Mouse (Mus musculus) small intestine, adult 2 months (tissue): Measurements from ENCODE around the gene Flnb.

Experiments used
- CTCF ChIP-seq: fragments of 200-500 bp; IDR thresholded peaks from 2 replicates; pipeline ENCODE4 v1.5.1; 2012; ENCODE audit warnings: low read depth, mild to moderate bottlenecking, control low read depth, inconsistent platforms, low read length, moderate library complexity, mixed read lengths; ENCODE audit not compliant: insufficient replicate concordance, insufficient read length; ENCODE audit errors: extremely low read depth
- POLR2A ChIP-seq: fragments of 200-500 bp; IDR thresholded peaks from 2 replicates; pipeline ENCODE4 v1.6.1; 2012; ENCODE audit warnings: low read depth, mild to moderate bottlenecking, control low read depth, inconsistent platforms, low read length, moderate library complexity

GRCm38 (mm10) chr14:7884158-7884557 is 66.4 kb downstream of the Flnb start:
- no peak for TF ChIP-seq CTCF
- no peak for TF ChIP-seq POLR2A
